Mouse (Mus musculus) macrophage (primary cell): ENCODE measurements around the gene Hmx3. TPM values are rescaled to one million over a fixed set of nuclear protein-coding genes. Genes with fewer than 3 reads are reported as not detected.

Experiments used
- H3K27ac ChIP-seq: fragments of 350-480 bp; formaldehyde crosslinking; 2 replicates; pipeline ENCODE4 v1.9.0; 2021
- H3K36me3 ChIP-seq: fragments of 350-480 bp; formaldehyde crosslinking; 2 replicates; pipeline ENCODE4 v1.9.0; 2021; ENCODE audit errors: inconsistent target
- H3K4me3 ChIP-seq: fragments of 350-480 bp; formaldehyde crosslinking; 2 replicates; pipeline ENCODE4 v1.9.0; 2021; ENCODE audit errors: inconsistent target
- H3K79me2 ChIP-seq: fragments of 350-480 bp; formaldehyde crosslinking; 2 replicates; pipeline ENCODE4 v1.9.0; 2021; ENCODE audit errors: inconsistent target
- WGBS: methylation state at CpG from one replicate; pipeline ENCODE4 v1.1.7; 2026; ENCODE audit warnings: inconsistent platforms; ENCODE audit not compliant: missing documents; 5-methylcytosine and 5-hydroxymethylcytosine counted together
- polyA plus RNA-seq: library from polyadenylated mRNA; stranded (reverse); fragments of 250-400 nt; gene quantifications from 3 replicates; pipeline ENCODE4 v1.2.4, GENCODE M21; 2018; ENCODE audit warnings: inconsistent platforms
- total RNA-seq, 78 experiments: library from RNA; depleted of rRNA; stranded (reverse); fragments of 250-400 nt; gene quantifications; 1 replicate in 9 of 78; 2 replicates in 24 of 78; 3 replicates in 43 of 78; 4 replicates in 2 of 78; pipeline ENCODE4 v1.2.4; 2018; ENCODE audit warnings: inconsistent platforms in 56 of 78

Hmx3 gene
- total RNA-seq (2018; cell fraction: chromatin; rRNA removed), result not detected
- total RNA-seq (2018; cell fraction: cytosol; rRNA removed), result not detected
- not detected for total RNA-seq (2018; cell fraction: nucleus; rRNA removed)
- not detected in 3 replicates for polyA plus RNA-seq

DNA sequence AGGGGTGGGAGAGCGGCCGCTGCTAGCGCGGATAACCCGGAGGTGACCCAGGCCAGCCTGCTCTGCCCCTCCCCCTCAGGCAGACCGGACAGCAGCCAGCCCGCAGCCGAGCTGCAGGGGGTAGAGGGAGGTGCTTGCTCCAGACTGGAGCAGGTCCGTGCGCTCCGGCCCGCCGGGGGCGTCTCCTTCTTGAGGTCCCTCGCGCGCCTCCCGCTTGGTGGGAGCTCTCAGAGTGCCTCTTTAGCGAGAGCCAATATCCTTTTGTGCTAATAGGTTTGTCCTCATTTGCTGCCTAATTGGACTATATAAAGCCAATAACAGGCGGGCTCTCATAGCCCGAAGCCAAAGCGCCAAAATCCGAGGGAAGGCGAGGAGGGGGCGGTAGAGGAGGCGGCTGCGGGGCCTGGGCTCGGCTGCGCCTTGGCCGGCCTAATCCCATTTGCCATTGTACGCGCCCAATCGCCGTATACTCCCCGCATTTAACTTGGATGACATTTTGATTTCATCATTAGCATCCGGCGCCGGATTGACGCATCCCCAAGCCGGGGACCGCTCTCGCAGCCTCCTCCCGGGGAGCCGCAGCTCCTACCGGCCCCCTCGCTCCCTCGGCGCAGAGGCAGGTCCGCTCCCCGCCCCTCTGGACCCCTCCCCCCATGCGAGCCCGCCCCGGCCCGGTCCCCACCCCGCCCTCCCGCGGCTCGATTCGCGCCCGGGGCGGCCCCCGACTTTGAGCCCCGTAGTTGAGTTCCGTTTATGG, at the start of gene Hmx3:
Gene Hmx3 (plus strand): TSS at position 753 of the 757 bp plus-strand sequence.
- Histone ChIP-seq H3K4me3 (no peak within 1 kb of the TSS), H3K36me3 (no peaks in the 10 kb centered on the region), H3K27ac (no peak within 1 kb of the TSS), H3K79me2 (no peaks in the 10 kb centered on the region)
- 4% methylated on average over 55 of the region's 65 CpGs for WGBS

DNA sequence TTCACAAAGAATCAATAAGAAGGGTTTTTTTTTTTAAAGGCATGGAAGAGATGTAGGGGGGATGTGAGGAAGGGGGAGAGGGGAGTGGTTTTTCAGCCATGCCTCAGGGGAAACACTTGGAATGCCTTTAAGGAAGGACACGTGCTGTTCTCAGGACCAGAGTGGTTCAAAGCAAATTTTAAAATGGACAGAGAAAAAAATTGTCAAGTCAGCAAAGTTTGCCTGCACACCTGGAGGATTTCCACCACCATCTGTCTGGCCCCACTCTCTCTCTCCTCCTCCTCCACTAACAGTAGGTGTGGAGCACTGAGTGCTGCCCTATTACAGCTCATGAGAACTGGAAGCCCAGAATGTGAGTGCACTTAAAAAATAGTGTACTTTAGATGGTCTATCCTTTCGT, 38.9 kb upstream of the Hmx3 start:
- no peaks in the 10 kb centered on the region for H3K36me3 ChIP-seq
- no peaks in the 10 kb centered on the region for H3K79me2 ChIP-seq
- H3K27ac ChIP-seq, result no peak overlapping the region
- 79% methylated on average over 2 of the region's 2 CpGs for WGBS
- no peak overlapping the region for H3K4me3 ChIP-seq

DNA sequence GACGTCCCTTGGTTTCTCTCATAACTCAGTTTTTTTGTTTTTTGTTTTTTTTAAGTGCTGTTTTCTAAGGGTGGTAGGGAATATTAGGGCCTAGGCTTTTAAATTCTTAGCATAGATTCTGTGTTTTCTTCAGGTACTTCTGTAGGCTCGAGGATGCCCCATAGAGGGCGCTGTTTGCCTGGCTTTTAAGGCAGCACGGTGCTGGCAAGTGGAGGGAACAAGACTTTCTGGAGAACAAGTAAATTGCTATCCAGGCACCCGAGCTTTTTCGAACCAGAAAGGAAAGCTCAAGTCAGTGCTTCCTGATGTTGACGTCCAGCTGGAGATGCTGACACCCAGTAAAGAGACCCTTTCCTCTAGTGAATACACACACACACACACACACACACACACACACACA, 2.7 kb upstream of the Hmx3 start:
- no peaks in the 10 kb centered on the region for H3K36me3 ChIP-seq
- WGBS, result 0% methylated on average over 7 of the region's 7 CpGs
- no peak overlapping the region for H3K4me3 ChIP-seq
- no peaks in the 10 kb centered on the region for H3K79me2 ChIP-seq
- no peak overlapping the region for H3K27ac ChIP-seq

DNA sequence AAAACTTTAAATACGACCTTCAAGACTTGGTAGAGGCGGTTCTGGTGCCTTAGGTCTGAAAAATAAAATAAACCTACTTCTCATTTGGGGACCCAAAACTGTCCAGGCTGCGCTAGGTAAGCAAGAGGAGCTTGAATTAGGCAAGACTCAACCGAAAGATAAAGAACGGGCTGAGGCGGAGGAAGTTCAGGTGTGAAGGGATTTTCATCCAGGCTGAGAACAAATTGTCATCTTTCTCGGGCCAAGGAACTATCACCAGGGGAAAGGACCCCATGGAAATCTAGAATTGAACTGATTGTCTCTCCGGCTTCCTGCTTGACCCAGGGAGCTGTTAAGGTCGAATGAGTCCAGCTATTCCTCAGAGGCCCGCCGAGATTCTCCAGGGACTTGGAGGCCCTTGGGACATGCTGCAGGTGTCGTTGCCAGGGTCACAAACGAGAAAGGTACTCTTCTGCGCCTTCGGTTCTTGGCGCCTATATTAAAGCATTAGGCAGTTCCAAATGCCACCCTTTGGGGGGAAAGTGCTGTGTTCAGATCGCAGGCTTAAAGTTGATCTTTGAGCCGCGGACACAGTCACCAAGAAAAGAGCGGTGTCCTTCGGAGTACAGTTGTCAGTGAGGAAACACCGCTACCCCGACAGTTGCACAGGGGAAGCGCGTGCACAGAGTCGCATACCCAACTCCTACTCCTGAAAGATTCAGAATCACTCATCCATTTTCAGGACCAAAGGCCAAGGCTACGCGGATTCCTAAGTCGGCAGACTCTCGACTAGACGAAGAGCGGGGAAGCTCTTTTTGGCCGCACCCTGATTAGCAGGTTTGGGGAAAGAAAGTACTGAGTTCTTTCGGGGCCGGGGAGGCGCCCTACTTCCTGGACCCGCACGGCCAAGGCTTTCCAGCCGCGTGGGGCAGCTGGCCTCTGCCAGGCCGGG, 1.2 kb upstream of the Hmx3 start:
- Histone ChIP-seq H3K36me3 (no peaks in the 10 kb centered on the region), H3K4me3 (no peak overlapping the region), H3K27ac (no peak overlapping the region), H3K79me2 (no peaks in the 10 kb centered on the region)
- WGBS, result 6% methylated on average over 39 of the region's 41 CpGs

DNA sequence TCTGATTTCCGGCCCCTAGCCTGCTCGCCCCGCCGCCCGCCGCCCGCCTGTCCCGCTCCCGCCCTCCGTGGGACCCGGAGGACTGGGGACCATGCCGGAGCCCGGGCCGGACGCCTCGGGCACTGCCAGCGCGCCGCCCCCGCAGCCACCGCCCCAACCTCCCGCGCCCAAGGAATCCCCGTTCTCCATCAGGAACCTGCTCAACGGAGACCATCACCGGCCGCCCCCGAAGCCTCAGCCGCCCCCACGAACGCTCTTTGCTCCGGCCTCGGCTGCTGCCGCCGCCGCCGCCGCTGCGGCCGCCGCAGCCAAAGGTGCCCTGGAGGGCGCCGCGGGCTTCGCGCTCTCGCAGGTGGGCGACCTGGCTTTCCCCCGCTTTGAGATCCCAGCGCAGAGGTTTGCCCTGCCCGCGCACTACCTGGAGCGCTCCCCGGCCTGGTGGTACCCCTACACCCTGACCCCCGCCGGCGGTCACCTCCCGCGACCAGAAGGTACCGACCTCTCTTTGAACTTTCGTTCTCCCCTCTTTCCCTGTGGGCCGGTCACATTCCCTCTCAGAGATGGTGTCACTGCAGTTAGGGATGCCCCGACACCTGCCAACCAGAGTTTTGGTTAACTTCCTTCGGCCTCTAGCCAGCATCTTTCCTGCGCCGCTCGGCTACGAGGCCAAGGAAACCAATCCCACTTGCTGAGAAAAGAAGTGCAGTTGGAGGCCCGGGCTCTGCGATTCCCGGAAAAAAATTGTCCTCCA, 380 bp downstream of the Hmx3 start:
- Histone ChIP-seq H3K4me3 (no peak overlapping the region), H3K79me2 (no peaks in the 10 kb centered on the region), H3K27ac (no peak overlapping the region), H3K36me3 (no peaks in the 10 kb centered on the region)
- WGBS, result 3% methylated on average over 45 of the region's 71 CpGs

DNA sequence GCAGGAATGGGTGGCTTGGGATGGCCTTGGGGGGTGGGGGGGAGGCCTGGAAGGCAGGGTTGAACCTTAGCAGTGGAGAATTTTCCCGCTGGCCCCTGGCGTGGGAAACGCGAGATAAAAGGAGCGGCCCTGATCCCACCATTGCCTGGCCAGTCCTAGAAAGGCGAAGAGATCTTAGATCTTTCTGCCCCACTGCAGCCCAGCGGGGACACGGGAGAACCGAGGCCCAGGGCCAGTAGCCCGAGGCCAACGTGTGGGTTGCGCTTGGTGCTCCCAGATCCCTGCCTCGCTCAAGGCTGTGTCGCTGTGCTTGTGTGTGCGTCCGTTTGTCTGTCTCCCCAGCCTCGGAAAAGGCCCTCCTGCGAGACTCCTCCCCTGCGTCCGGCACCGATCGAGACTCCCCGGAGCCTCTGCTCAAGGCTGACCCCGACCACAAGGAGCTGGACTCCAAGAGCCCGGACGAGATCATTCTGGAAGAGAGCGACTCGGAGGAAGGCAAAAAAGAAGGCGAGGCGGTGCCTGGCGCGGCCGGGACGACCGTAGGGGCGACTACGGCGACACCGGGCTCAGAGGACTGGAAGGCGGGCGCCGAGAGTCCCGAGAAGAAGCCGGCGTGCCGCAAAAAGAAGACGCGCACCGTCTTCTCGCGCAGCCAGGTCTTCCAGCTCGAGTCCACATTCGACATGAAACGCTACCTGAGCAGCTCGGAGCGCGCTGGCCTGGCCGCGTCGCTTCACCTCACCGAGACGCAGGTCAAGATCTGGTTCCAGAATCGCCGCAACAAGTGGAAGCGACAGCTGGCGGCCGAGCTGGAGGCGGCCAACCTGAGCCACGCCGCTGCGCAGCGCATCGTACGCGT, 1.2 kb downstream of the Hmx3 start:
- Histone ChIP-seq H3K36me3 (no peaks in the 10 kb centered on the region), H3K27ac (no peak overlapping the region), H3K79me2 (no peaks in the 10 kb centered on the region), H3K4me3 (no peak overlapping the region)
- WGBS, result 3% methylated on average over 75 of the region's 75 CpGs

DNA sequence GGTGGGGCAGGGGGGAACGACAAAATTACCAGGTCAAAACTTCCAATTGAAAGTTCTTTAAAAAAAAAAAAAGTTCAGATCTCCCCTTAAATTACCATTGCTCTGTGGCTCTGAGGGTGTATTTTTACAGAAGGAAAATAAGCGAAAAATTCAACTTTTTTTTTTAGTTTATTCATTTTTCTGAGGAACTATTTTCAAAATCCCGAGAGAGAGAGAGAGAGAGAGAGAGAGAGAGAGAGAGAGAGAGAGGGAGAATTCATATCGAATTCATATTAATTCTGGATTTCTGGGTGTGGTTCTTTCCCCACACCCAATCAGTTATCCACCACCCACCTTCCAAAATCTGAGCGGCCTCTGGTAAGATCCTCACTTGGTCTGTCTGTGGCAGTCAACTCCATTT, 2.2 kb downstream of the Hmx3 start:
- 3% methylated on average over 5 of the region's 5 CpGs for WGBS
- Histone ChIP-seq H3K79me2 (no peaks in the 10 kb centered on the region), H3K36me3 (no peaks in the 10 kb centered on the region), H3K27ac (no peak overlapping the region), H3K4me3 (no peak overlapping the region)

DNA sequence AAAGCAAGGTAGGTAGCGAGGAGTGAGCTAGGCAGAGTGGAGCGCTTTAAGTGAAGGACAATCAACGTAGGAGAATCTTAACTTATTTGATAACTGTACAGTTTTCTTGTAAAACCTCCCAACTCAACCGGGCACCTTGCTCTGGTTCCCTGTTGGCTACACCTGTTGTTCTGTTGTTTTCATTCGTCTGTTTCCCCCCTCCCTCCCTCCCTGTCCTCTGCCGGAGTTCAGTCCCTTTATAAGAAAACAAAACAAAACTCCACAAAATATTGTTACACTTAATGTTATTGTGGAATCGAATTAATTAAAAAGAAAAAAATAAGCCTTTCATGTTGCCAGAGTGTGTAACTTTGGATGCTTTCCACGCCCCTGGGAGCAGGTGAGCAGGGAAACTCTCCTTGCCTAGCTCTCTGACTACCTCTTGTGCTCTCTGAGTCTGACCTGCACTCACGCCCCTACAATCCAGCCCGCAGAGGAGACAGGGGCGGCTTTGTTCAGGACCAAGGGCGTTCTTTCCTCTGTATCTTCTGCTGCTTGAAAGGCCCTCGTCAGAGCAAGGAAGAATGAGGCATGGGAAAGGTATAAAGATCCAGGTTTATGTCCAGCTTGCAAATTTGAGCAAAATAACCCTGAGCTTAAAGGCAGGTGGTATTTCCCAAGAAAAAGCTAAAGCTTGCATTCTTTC, 3.2 kb downstream of the Hmx3 start:
- Histone ChIP-seq H3K27ac (no peak overlapping the region), H3K36me3 (no peaks in the 10 kb centered on the region), H3K4me3 (no peak overlapping the region), H3K79me2 (no peaks in the 10 kb centered on the region)
- WGBS, result 13% methylated on average over 12 of the region's 13 CpGs

DNA sequence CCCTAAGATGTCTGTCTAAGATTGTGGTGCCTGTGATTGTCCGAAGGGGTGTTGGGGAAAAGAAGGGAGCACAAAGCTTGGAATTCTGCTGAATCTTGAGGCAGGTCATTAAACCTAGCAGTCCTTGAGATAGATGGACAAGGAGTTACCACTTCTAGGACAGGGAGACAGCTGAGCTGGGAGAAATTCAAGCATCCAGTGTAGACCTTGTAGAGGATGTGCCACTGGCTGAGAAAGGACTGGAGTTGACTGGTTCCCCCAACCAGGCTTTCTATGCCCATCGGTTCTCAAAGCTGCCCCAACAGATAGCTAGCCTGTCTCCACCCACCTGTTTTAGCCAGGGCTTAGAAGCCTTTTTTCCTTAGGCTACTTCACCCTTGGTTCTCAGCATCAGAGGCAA, 3.8 kb downstream of the Hmx3 start:
- no peaks in the 10 kb centered on the region for H3K36me3 ChIP-seq
- no peak overlapping the region for H3K27ac ChIP-seq
- H3K4me3 ChIP-seq, result no peak overlapping the region
- H3K79me2 ChIP-seq, result no peaks in the 10 kb centered on the region
- 0% methylated on average over 2 of the region's 2 CpGs for WGBS

DNA sequence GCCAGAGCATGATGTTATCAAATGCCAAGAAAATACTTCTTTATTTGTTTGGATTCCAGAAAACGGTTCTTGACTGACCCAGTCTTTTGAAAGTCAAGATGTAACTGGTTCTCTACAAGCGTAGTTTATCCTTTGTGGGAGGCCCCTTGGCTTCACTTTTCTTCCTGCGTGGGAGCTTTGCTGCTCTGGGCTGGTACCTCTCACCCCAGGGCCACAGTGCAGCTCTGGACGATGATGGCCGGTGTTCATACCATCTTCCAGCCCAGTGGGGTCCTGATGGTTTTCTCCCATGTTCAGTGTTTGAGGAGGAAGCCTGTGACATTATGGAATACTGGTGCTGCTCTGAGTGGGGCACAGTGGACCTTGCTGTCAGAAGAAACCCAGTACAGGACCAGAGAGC, 4.8 kb downstream of the Hmx3 start:
- no peaks in the 10 kb centered on the region for H3K36me3 ChIP-seq
- H3K27ac ChIP-seq, result no peak overlapping the region
- 10% methylated on average over 5 of the region's 5 CpGs for WGBS
- H3K79me2 ChIP-seq, result no peaks in the 10 kb centered on the region
- H3K4me3 ChIP-seq, result no peak overlapping the region

DNA sequence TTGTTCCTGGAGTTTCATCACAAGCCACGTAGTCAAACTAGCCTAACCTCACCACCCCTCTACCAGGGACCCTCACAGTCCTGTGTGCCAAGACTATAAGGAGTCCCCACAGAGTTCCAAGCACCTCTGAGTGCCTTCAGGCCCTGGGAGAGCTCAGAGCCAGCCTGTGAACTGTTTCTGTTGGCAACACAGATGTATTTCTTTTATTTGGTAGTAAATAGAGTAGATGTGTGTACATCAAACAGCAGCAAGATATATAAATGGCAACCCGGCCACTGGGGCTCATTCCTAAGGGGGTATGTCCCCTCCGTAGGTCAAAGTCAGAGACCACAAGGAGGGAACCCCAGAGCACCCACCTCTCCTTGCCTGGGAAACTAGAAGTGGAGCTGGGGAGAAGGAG, 5.8 kb downstream of the Hmx3 start, which contains the start of gene Hmx2:
Gene Hmx2 (plus strand): TSS at position 301 of the 400 bp plus-strand sequence.
- no peak within 1 kb of the TSS for H3K4me3 ChIP-seq
- H3K79me2 ChIP-seq, result no peaks in the 10 kb centered on the region
- WGBS, result 12% methylated on average over 3 of the region's 3 CpGs

DNA sequence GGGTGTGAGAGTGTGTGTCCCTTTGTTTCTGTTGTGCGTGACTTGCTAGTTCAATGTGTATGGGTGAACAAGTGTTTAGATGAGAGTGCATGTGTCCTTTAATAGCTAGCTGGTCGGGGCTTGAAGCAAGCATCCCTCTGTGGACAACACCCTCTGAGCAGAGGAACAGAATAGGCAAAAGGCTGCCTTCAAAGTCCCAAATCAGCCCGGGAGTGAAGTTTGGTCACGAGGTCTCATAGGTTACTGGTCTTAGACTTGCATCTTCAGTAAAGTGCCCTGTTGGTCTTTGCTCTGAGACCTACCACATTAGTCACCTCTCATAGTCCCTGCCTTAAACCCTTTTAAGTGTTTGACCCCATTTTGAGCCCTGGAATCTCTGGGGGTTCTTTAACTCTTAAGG, 8.8 kb downstream of the Hmx3 start:
- Histone ChIP-seq H3K36me3 (no peaks in the 10 kb centered on the region), H3K27ac (no peak overlapping the region), H3K4me3 (no peak overlapping the region), H3K79me2 (no peaks in the 10 kb centered on the region)
- WGBS, result 4% methylated on average over 4 of the region's 4 CpGs

More for the DNA sequence above, 5.8 kb downstream of the Hmx3 start, which contains the start of gene Hmx2:
- Histone ChIP-seq H3K36me3 (no peaks in the 10 kb centered on the region), H3K27ac (no peak within 1 kb of the TSS)
